Mouse (Mus musculus) hindbrain, embryonic 16.5 days (tissue): ENCODE results near the gene Hhex. TPM values are rescaled to one million over a fixed set of nuclear protein-coding genes. Genes with fewer than 3 reads are reported as not detected.

ENCODE experiments used
- ATAC-seq: fragments of 200-750 bp; cut with Nextera tagmentation; 2 replicates; pipeline ENCODE4 v1.8.0; 2017; ENCODE audit warnings: moderate TSS enrichment, moderate library complexity
- H3K27ac ChIP-seq: fragments of 300-500 bp; sonication (generic); 2 replicates; pipeline ENCODE4 v1.5.1; 2014; ENCODE audit warnings: low read depth, mild to moderate bottlenecking, control low read depth, low read length, moderate library complexity
- H3K27me3 ChIP-seq: fragments of 300-500 bp; sonication (generic); replicated peaks from 2 replicates; pipeline ENCODE4 v1.6.1; 2014; ENCODE audit warnings: low read length; ENCODE audit not compliant: control insufficient read depth, insufficient read depth
- H3K36me3 ChIP-seq: fragments of 300-500 bp; sonication (generic); 2 replicates; pipeline ENCODE4 v1.6.1; 2014; ENCODE audit warnings: mild to moderate bottlenecking, low read length, moderate library complexity, mixed read lengths; ENCODE audit not compliant: control insufficient read depth, insufficient read depth
- H3K4me1 ChIP-seq: fragments of 300-500 bp; sonication (generic); 2 replicates; pipeline ENCODE4 v1.6.1; 2014; ENCODE audit warnings: low read depth, low read length; ENCODE audit not compliant: control insufficient read depth, insufficient read depth
- H3K4me2 ChIP-seq: fragments of 300-500 bp; sonication (generic); 2 replicates; pipeline ENCODE4 v1.6.1; 2014; ENCODE audit warnings: mild to moderate bottlenecking, low read length, control low read depth, moderate library complexity
- H3K4me3 ChIP-seq: fragments of 300-500 bp; sonication (generic); 2 replicates; pipeline ENCODE4 v1.5.1; 2014; ENCODE audit warnings: mild to moderate bottlenecking, low read length, control low read depth, moderate library complexity
- H3K9ac ChIP-seq: fragments of 300-500 bp; sonication (generic); 2 replicates; pipeline ENCODE4 v1.6.1; 2014; ENCODE audit warnings: low read depth, mild to moderate bottlenecking, control low read depth, low read length, moderate library complexity
- H3K9me3 ChIP-seq: fragments of 300-500 bp; sonication (generic); 2 replicates; pipeline ENCODE4 v1.6.1; 2014; ENCODE audit warnings: mild to moderate bottlenecking, low read length, moderate library complexity; ENCODE audit not compliant: control insufficient read depth
- WGBS: fragments of 180-500 bp; shearing (Covaris S2); extraction: QIAGEN DNeasy Blood & Tissue Kit; methylation state at CpG from one replicate; pipeline ENCODE4 v1.1.7; 2014; 5-methylcytosine and 5-hydroxymethylcytosine counted together
- polyA plus RNA-seq: library from polyadenylated mRNA; unstranded; fragments of >200 nt; fragmentation: Nextera tagmentation; extraction: Ambion mirVana; gene quantifications from 2 replicates; pipeline ENCODE4 v1.2.1, GENCODE M21; 2015

The Hhex gene
- polyA plus RNA-seq, 1 experiment from 2014 or later = 5.5 TPM

DNA sequence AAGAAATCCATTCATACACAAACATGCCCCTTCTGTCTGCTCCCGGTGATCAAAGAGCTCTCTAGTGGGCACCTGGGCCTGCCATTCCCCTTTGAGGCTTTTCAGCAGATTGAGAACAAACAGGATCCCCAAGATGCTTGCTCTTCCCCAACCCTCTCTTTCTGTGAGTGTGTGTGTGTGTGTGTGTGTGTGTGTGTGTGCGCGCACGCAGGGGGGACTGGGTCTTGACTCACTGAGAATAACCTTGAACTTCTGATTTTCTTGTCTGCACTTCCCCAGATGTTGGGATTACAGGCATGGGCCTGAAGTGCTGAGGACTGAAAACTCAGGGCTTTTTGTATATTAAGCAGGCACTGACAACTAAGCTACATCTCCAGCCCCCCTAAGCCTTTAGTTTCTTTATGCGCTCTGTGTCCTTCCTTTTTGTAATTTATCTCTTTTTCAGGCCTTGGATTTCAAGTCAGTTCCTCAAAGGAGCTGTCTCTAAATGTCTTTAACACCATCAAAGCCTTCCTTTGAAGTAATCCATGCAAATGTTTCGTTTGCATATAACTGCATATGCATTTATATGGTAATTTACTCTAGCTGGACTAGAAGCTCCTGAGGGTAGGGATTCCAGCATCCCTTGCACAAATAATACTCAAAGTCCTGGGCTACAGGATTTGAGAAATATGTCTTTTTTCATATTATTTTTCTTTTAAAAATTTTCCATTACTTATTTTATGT, 34.4 kb downstream of the Hhex start:
- Histone ChIP-seq H3K9ac (no peak overlapping the region), H3K4me3 (no peak overlapping the region), H3K27me3 (no peaks in the 10 kb centered on the region), H3K4me1 (no peaks in the 10 kb centered on the region), H3K9me3 (no peaks in the 10 kb centered on the region), H3K4me2 (no peak overlapping the region), H3K27ac (no peak overlapping the region), H3K36me3 (no peaks in the 10 kb centered on the region)
- no peak for ATAC-seq
- WGBS = 47% methylated on average over 6 of the region's 6 CpGs

DNA sequence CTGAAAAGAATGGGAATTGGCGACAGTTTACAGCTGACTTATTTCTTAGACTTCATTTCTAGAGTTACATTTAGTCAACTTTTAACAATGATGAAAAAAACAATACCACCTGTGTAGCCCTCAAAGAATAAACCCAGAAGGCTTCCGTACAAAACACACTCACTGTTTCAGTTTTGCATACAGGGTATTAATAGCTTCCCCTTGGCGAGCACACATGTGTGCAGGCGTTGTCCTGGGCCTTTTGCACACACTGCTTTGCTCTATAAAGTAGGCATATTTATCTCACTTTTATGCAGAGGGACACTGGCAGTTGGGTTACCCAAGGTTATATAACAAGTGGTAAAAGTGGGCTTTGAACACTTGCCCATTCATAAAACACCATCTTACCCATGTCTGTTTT, 37.1 kb downstream of the Hhex start:
- no peak for ATAC-seq
- no peak overlapping the region for H3K4me3 ChIP-seq
- no peak overlapping the region for H3K9ac ChIP-seq
- H3K36me3 ChIP-seq = no peaks in the 10 kb centered on the region
- no peaks in the 10 kb centered on the region for H3K4me1 ChIP-seq
- no peak overlapping the region for H3K4me2 ChIP-seq
- no peaks in the 10 kb centered on the region for H3K9me3 ChIP-seq
- no peaks in the 10 kb centered on the region for H3K27me3 ChIP-seq
- WGBS = 90% methylated on average over 4 of the region's 4 CpGs
- H3K27ac ChIP-seq = no peak overlapping the region

DNA sequence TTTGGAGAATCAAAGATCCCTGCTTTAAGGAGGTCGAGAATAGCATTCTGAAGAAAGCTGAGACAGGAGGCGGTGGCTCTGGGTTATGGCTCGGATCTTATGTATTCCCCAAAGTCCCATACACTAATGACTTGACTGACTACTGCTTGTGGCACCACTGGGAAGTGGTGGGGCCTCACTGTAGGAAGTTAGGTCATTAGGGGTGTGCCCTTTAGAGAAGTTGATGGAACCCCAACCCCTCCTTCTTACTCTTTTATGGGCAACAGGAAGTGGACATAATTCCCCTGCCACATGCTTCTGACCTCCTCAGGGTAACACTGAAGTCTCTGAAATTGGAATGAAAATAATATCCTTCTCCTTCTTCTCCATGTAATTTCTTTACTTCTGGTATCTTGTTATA, 38.0 kb downstream of the Hhex start:
- H3K4me2 ChIP-seq = no peak overlapping the region
- no peaks in the 10 kb centered on the region for H3K36me3 ChIP-seq
- ATAC-seq = no peak
- H3K4me1 ChIP-seq = no peaks in the 10 kb centered on the region
- H3K4me3 ChIP-seq = no peak overlapping the region
- H3K27me3 ChIP-seq = no peaks in the 10 kb centered on the region
- H3K9ac ChIP-seq = no peak overlapping the region
- WGBS = 79% methylated on average over 3 of the region's 3 CpGs
- H3K27ac ChIP-seq = no peak overlapping the region
- no peaks in the 10 kb centered on the region for H3K9me3 ChIP-seq

DNA sequence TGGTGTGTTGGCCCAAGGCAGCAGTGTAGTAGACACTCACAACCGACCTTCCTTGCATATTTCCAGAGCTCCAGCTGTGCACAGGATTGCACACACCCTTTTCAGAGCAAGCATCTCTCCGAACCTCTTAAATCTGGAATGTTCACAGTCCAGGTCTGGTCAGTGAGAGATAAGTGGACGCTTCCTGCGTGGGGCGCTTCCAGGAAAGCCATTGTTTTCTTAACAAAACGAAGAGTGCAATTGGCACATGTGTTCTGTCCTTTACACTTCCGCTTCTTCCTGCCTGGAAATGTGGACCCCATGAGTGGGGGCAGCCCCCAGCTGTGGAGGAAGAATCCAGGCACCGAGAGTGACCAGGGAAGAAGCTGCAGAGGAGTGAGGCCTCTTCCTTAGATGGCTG, 47.1 kb downstream of the Hhex start:
- Histone ChIP-seq H3K9me3 (no peaks in the 10 kb centered on the region), H3K4me1 (no peaks in the 10 kb centered on the region), H3K36me3 (no peaks in the 10 kb centered on the region), H3K4me3 (no peak overlapping the region), H3K27ac (no peak overlapping the region), H3K9ac (no peak overlapping the region), H3K4me2 (no peak overlapping the region), H3K27me3 (no peaks in the 10 kb centered on the region)
- ATAC-seq = no peak
- WGBS = 79% methylated on average over 8 of the region's 8 CpGs

DNA sequence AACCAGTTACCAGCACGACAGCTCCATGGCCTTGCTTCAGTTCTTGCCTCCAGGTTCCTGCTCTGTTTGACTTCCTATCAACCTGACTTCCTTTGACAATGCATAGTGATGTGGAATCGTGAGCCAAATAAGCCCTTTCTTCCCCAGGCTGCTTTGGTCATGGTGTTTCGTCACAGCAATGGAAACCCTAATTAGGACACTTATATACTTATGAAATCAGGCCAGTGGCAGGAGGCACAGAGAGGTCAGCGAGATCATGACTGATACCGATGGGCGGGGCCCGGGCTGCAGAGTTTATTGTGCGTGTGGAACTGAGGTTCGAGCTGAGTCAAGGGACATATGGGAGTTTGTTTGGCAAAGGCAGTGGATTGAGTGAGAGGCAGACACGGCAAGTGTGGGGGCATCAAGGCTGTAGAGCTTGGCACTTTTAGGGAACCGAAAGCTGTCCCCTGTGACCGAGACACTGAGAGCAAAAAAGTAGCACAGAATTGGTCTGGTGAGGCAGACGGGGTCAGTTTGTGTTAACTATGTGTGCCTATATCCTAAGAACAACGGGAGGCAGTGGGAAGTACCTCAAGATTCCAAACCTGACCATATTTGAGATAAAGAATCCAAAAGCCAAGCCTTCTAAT, 48.1 kb downstream of the Hhex start:
- Histone ChIP-seq H3K4me1 (no peaks in the 10 kb centered on the region), H3K4me2 (no peak overlapping the region), H3K27ac (no peak overlapping the region), H3K4me3 (no peak overlapping the region), H3K27me3 (no peaks in the 10 kb centered on the region), H3K9me3 (no peaks in the 10 kb centered on the region), H3K9ac (no peak overlapping the region), H3K36me3 (no peaks in the 10 kb centered on the region)
- no peak for ATAC-seq
- 86% methylated on average over 14 of the region's 14 CpGs for WGBS

DNA sequence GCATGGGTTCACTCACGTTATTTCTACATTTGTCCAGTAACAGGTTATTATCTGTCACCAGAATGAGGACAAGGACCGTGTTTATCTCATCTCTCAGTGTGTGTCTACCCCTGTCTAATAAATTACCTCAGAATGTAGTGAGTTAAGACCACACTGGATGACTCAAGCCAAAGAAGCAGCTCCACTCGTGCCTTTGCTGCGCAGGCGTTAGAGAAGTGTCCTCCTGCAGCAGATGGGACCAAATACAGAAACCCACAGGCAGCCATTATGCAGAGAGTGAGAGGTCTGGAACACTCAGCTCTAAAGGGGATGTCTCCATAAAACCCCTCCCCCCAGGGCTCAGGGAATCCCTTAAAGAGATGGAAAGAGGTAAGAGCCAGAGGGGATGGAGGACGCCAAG, 50.2 kb downstream of the Hhex start:
- Histone ChIP-seq H3K9me3 (no peaks in the 10 kb centered on the region), H3K27me3 (no peaks in the 10 kb centered on the region), H3K4me1 (no peaks in the 10 kb centered on the region), H3K36me3 (no peaks in the 10 kb centered on the region), H3K9ac (no peak overlapping the region), H3K27ac (no peak overlapping the region), H3K4me3 (no peak overlapping the region), H3K4me2 (no peak overlapping the region)
- no peak for ATAC-seq
- 88% methylated on average over 6 of the region's 6 CpGs for WGBS

DNA sequence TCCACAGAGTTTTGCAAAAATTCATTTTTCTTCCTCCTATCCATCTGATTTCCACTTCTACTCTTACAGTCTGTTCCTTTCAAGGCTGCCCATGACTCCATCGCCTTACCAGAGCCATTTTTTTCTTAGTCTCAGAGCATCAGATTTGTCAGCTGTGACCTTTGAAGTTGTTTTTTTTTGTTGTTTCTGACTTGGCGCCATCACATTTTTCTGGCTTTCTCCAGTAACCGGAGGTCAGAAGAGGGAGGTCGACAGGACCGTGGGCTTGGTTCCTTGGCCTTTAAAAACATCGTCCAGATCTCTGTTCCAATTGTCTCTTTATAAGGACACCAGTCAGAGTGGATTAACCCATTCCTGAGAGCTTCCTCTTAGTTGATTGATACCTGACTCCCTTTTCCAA, 52.2 kb downstream of the Hhex start:
- Histone ChIP-seq H3K4me1 (no peaks in the 10 kb centered on the region), H3K27ac (no peak overlapping the region), H3K4me2 (no peak overlapping the region), H3K9ac (no peak overlapping the region), H3K27me3 (no peaks in the 10 kb centered on the region), H3K4me3 (no peak overlapping the region), H3K36me3 (no peaks in the 10 kb centered on the region), H3K9me3 (no peaks in the 10 kb centered on the region)
- ATAC-seq = no peak
- WGBS = 85% methylated on average over 6 of the region's 6 CpGs

DNA sequence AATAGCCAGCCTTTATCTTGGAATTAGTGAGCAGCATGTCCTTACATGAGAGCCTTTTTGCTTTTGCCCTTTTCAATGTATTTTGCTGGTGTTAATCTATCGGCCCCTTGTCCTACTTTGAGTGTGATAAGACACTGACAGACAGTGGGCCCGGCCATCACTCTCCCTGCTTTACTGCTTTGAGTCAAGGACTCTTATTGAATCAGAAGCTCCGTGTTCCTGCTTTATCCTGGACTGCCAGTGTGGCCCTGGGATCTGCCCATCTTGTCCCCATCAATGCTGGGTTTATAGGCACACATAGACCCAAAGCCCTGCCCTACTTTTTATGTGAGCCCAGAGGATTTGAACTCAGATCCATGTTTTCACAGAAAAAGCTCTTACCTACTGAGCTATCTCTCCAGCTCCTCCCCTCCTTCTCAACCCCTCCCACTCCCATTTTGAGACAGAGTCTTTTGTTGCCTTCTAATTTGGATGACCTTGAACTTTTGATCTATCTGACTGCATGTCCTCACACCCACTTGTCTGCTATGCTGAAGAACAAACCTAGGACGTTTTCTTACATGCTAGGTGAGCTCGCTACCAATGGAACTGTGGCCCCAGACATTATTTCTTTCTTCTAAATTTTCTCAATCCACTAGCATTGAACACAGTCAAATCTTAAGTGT, 53.3 kb downstream of the Hhex start:
- Histone ChIP-seq H3K4me3 (no peak overlapping the region), H3K4me1 (no peaks in the 10 kb centered on the region), H3K27me3 (no peaks in the 10 kb centered on the region), H3K36me3 (no peaks in the 10 kb centered on the region), H3K4me2 (no peak overlapping the region), H3K27ac (no peak overlapping the region), H3K9ac (no peak overlapping the region), H3K9me3 (no peaks in the 10 kb centered on the region)
- 94% methylated on average over 5 of the region's 5 CpGs for WGBS
- ATAC-seq = no peak

DNA sequence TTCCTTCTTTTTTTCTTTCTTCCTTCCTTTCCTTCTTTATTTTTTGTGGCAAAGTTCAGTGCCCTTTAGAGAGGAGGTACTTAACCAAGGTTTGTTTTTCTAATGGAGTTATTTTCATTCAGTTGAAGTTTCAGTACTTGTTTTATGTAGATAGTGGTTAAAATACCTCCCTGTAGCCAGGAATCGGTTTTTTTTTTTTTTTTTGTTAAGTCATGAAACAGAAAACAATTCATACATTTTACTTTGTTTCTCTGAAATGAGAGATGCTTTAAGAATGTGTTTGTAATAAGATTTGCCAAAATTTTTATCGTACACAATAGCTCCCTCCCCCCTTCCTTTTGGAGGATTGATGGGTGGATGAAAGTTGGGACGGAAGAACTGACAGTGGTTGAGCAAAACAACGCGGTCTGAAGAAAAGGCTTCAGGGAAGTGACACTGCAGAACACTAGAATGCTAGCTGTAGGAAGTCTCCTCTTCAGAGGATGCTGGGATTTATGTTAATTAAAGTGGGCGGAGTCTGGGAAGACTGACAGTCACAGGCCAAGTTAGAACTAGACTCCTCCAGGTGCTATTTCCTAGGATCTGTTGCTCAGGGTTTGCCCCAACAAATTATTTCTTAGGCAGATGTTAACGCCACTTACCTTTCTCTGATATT, 54.1 kb downstream of the Hhex start:
- Histone ChIP-seq H3K4me2 (no peak overlapping the region), H3K27ac (no peak overlapping the region), H3K36me3 (no peaks in the 10 kb centered on the region), H3K9me3 (no peaks in the 10 kb centered on the region), H3K4me1 (no peaks in the 10 kb centered on the region), H3K4me3 (no peak overlapping the region), H3K9ac (no peak overlapping the region), H3K27me3 (no peaks in the 10 kb centered on the region)
- ATAC-seq = no peak
- 71% methylated on average over 7 of the region's 7 CpGs for WGBS
